Mouse (Mus musculus) testis, adult 2 months (tissue): ENCODE measurements around the gene Rnf25. TPM values are rescaled to one million over a fixed set of nuclear protein-coding genes. Genes with fewer than 3 reads are reported as not detected.

ENCODE experiments used
- H3K27ac ChIP-seq: fragments of 200-500 bp; 2 replicates; pipeline ENCODE4 v1.5.1; 2012; ENCODE audit warnings: low read depth, low read length; ENCODE audit not compliant: control insufficient read depth, insufficient read depth
- H3K27me3 ChIP-seq: fragments of 200-500 bp; 2 replicates; pipeline ENCODE4 v1.6.1; 2012; ENCODE audit warnings: mild to moderate bottlenecking, low read length, moderate library complexity; ENCODE audit not compliant: control insufficient read depth, insufficient read depth
- H3K36me3 ChIP-seq: fragments of 200-500 bp; 2 replicates; pipeline ENCODE4 v1.6.1; 2012; ENCODE audit warnings: mild to moderate bottlenecking, low read length; ENCODE audit not compliant: control insufficient read depth, insufficient read depth
- H3K4me1 ChIP-seq: fragments of 200-500 bp; 2 replicates; pipeline ENCODE4 v1.6.1; 2012; ENCODE audit warnings: low read length; ENCODE audit not compliant: control insufficient read depth, insufficient read depth
- H3K4me3 ChIP-seq: fragments of 200-500 bp; 2 replicates; pipeline ENCODE4 v1.5.1; 2012; ENCODE audit warnings: low read depth, mild to moderate bottlenecking, low read length, moderate library complexity, mixed read lengths; ENCODE audit not compliant: control insufficient read depth
- CTCF ChIP-seq: fragments of 200-500 bp; IDR thresholded peaks from 2 replicates; pipeline ENCODE4 v1.5.1; 2012; ENCODE audit warnings: low read depth, mild to moderate bottlenecking, inconsistent platforms, low read length, moderate library complexity; ENCODE audit not compliant: control insufficient read depth, insufficient read depth, insufficient replicate concordance
- POLR2A ChIP-seq: fragments of 200-500 bp; IDR thresholded peaks from 2 replicates; pipeline ENCODE4 v1.6.1; 2012; ENCODE audit warnings: low read depth, mild to moderate bottlenecking, inconsistent platforms, low read length, moderate library complexity; ENCODE audit not compliant: control insufficient read depth
- polyA plus RNA-seq: library from polyadenylated mRNA; depleted of rRNA; stranded (reverse); fragments of >200 nt; gene quantifications from 2 replicates; pipeline ENCODE4 v1.2.3, GENCODE M21; 2012; rRNA removed

Gene Rnf25
- polyA plus RNA-seq = 175 and 194 TPM in 2 replicates

- H3K4me3 ChIP-seq = peak within 1 kb of the TSS; percentile 90
- no peaks in the 10 kb centered on the region for H3K4me1 ChIP-seq
- H3K27me3 ChIP-seq = no peaks in the 10 kb centered on the region
- H3K36me3 ChIP-seq = peaks cover 2% of the 10 kb centered on the region; the same call in 1 of the 2 replicates
- H3K27ac ChIP-seq = peak within 1 kb of the TSS; percentile 74
- TF ChIP-seq CTCF (no peak), POLR2A (peak; percentile 93)
Observed at GRCm38 (mm10) chr1:74601267-74601962, at the start of gene Rnf25, which contains the start of gene Stk36. TSS of gene Rnf25 (minus strand) at chr1:74601397. TSS of gene Stk36 (plus strand) at chr1:74601445.

GRCm38 (mm10) chr1:74643926-74644325 is 42.7 kb upstream of the Rnf25 start:
- H3K4me1 ChIP-seq = no peaks in the 10 kb centered on the region; the same call in 1 of the 2 replicates
- TF ChIP-seq POLR2A = no peak
- TF ChIP-seq CTCF = no peak
- no peak overlapping the region for H3K4me3 ChIP-seq
- no peaks in the 10 kb centered on the region for H3K27me3 ChIP-seq
- H3K36me3 ChIP-seq = no peaks in the 10 kb centered on the region
- no peak overlapping the region for H3K27ac ChIP-seq

- TF ChIP-seq POLR2A = no peak
- TF ChIP-seq CTCF = no peak
- Histone ChIP-seq H3K27ac (no peak overlapping the region), H3K36me3 (no peaks in the 10 kb centered on the region), H3K27me3 (no peaks in the 10 kb centered on the region), H3K4me3 (no peak overlapping the region), H3K4me1 (no peaks in the 10 kb centered on the region; the same call in 1 of the 2 replicates)
Observed at GRCm38 (mm10) chr1:74643524-74643923, 42.3 kb upstream of the Rnf25 start.

GRCm38 (mm10) chr1:74632734-74633133 is 31.5 kb upstream of the Rnf25 start:
- TF ChIP-seq CTCF = no peak
- TF ChIP-seq POLR2A = no peak
- Histone ChIP-seq H3K27me3 (no peaks in the 10 kb centered on the region), H3K4me3 (no peak overlapping the region), H3K36me3 (0 out of 2 replicates have a peak, but pooled peaks cover 1% of the 10 kb centered on the region), H3K4me1 (no peaks in the 10 kb centered on the region), H3K27ac (no peak overlapping the region)

- TF ChIP-seq POLR2A (no peak), CTCF (no peak)
- Histone ChIP-seq H3K4me1 (no peaks in the 10 kb centered on the region), H3K27ac (no peak overlapping the region), H3K27me3 (no peaks in the 10 kb centered on the region), H3K4me3 (no peak overlapping the region), H3K36me3 (no peaks in the 10 kb centered on the region)
Observed at GRCm38 (mm10) chr1:74628001-74628400, 26.8 kb upstream of the Rnf25 start.

GRCm38 (mm10) chr1:74626076-74626475 is 24.9 kb upstream of the Rnf25 start:
- TF ChIP-seq CTCF (no peak), POLR2A (no peak)
- Histone ChIP-seq H3K27me3 (no peaks in the 10 kb centered on the region), H3K27ac (no peak overlapping the region), H3K4me3 (no peak overlapping the region), H3K36me3 (0 out of 2 replicates have a peak, but pooled peaks cover 1% of the 10 kb centered on the region), H3K4me1 (no peaks in the 10 kb centered on the region)

GRCm38 (mm10) chr1:74624183-74624582 is 23.0 kb upstream of the Rnf25 start:
- Histone ChIP-seq H3K4me3 (no peak overlapping the region), H3K27ac (no peak overlapping the region), H3K27me3 (no peaks in the 10 kb centered on the region), H3K36me3 (0 out of 2 replicates have a peak, but pooled peaks cover 1% of the 10 kb centered on the region), H3K4me1 (no peaks in the 10 kb centered on the region)
- TF ChIP-seq POLR2A = no peak
- TF ChIP-seq CTCF = no peak
